Mouse (Mus musculus): ENCODE data around the gene 2510009E07Rik. TPM values are rescaled to one million over a fixed set of nuclear protein-coding genes. Genes with fewer than 3 reads are reported as not detected.

Gene 2510009E07Rik
- polyA plus RNA-seq, 1 experiment from 2014 or later: 12.8 TPM

DNA sequence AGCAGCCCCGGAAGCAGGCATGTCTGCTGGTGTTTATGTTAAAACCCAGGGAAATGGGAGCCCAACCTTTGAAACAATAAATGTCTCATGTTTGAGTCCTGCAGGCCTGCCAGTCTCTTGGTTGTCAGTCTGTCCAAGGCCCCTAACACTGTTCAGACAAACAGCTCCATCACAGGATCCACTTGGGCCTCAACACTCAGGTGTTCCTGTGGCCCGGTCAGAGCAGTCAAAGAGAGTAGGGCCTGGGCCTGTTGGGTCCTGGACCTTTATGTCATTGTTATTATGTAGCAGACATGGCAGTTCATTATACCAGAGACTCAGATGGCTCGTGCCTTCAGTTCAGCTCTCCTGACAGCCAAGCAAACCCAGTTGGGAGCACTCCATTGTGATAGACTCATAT lies 49.9 kb downstream of the 2510009E07Rik start:
- peaks cover 16% of the 10 kb centered on the region for H3K4me1 ChIP-seq (ENCODE audit: control insufficient read depth, insufficient read depth, low read length)
- peaks cover 3% of the 10 kb centered on the region; the same call in 1 of the 2 replicates for H3K36me3 ChIP-seq (ENCODE audit: control insufficient read depth, insufficient read depth, low read length)
- H3K27ac ChIP-seq (ENCODE audit: low read length): peak overlapping the region; percentile 84
- no peaks in the 10 kb centered on the region for H3K27me3 ChIP-seq (replicated peaks; ENCODE audit: control insufficient read depth, insufficient read depth, low read length)
- peak overlapping the region; percentile 46; the same call in 1 of the 2 replicates for H3K4me2 ChIP-seq (ENCODE audit: low read depth, low read length)
- ATAC-seq: no peak; the same call in 1 of the 2 replicates
- no peaks in the 10 kb centered on the region for H3K9me3 ChIP-seq (ENCODE audit: control insufficient read depth, low read length)
- 44% methylated on average over 3 of the region's 3 CpGs for WGBS
- peak overlapping the region; percentile 24 for H3K4me3 ChIP-seq (ENCODE audit: low read length)
- H3K9ac ChIP-seq (ENCODE audit: low read depth, low read length): peak overlapping the region; percentile 64; the same call in 1 of the 2 replicates

- WGBS: 20% methylated on average over 15 of the region's 17 CpGs
- no peaks in the 10 kb centered on the region for H3K9me3 ChIP-seq (ENCODE audit: control insufficient read depth, low read length)
- H3K9ac ChIP-seq (ENCODE audit: low read depth, low read length): peak overlapping the region; percentile 64
- no peaks in the 10 kb centered on the region for H3K27me3 ChIP-seq (replicated peaks; ENCODE audit: control insufficient read depth, insufficient read depth, low read length)
- peak overlapping the region; percentile 24 for H3K4me3 ChIP-seq (ENCODE audit: low read length)
- peak overlapping the region; percentile 46 for H3K4me2 ChIP-seq (ENCODE audit: low read depth, low read length)
- H3K36me3 ChIP-seq (ENCODE audit: control insufficient read depth, insufficient read depth, low read length): peaks cover 3% of the 10 kb centered on the region; the same call in 1 of the 2 replicates
- peak overlapping the region; percentile 84 for H3K27ac ChIP-seq (ENCODE audit: low read length)
- peak; percentile 95 for ATAC-seq
- H3K4me1 ChIP-seq (ENCODE audit: control insufficient read depth, insufficient read depth, low read length): peaks cover 16% of the 10 kb centered on the region
Measured at GRCm38 (mm10) chr16:21644066-21644561, 50.4 kb downstream of the 2510009E07Rik start.

- peak overlapping the region; percentile 84 for H3K27ac ChIP-seq (ENCODE audit: low read length)
- ATAC-seq: 0 out of 2 replicates have a peak, but pooled peaks have one; percentile 0
- H3K4me1 ChIP-seq (ENCODE audit: control insufficient read depth, insufficient read depth, low read length): peaks cover 16% of the 10 kb centered on the region
- WGBS: 86% methylated on average over 2 of the region's 2 CpGs
- peaks cover 3% of the 10 kb centered on the region; the same call in 1 of the 2 replicates for H3K36me3 ChIP-seq (ENCODE audit: control insufficient read depth, insufficient read depth, low read length)
- peak overlapping the region; percentile 64 for H3K9ac ChIP-seq (ENCODE audit: low read depth, low read length)
- no peaks in the 10 kb centered on the region for H3K27me3 ChIP-seq (replicated peaks; ENCODE audit: control insufficient read depth, insufficient read depth, low read length)
- peak overlapping the region; percentile 24 for H3K4me3 ChIP-seq (ENCODE audit: low read length)
- H3K9me3 ChIP-seq (ENCODE audit: control insufficient read depth, low read length): no peaks in the 10 kb centered on the region
- peak overlapping the region; percentile 46 for H3K4me2 ChIP-seq (ENCODE audit: low read depth, low read length)
Measured at GRCm38 (mm10) chr16:21643621-21644041, 50.8 kb downstream of the 2510009E07Rik start.

- H3K4me3 ChIP-seq (ENCODE audit: low read length): no peak overlapping the region
- 89% methylated on average over 5 of the region's 5 CpGs for WGBS
Measured at GRCm38 (mm10) chr16:21642906-21643305, 51.6 kb downstream of the 2510009E07Rik start.

GRCm38 (mm10) chr16:21641944-21642343 lies 52.5 kb downstream of the 2510009E07Rik start:
- no peak overlapping the region for H3K9ac ChIP-seq (ENCODE audit: low read depth, low read length)
- H3K4me3 ChIP-seq (ENCODE audit: low read length): no peak overlapping the region
- WGBS: 66% methylated on average over 3 of the region's 3 CpGs
- no peaks in the 10 kb centered on the region for H3K9me3 ChIP-seq (ENCODE audit: control insufficient read depth, low read length)
- no peak for ATAC-seq
- no peak overlapping the region for H3K4me2 ChIP-seq (ENCODE audit: low read depth, low read length)
- H3K36me3 ChIP-seq (ENCODE audit: control insufficient read depth, insufficient read depth, low read length): no peaks in the 10 kb centered on the region
- no peaks in the 10 kb centered on the region for H3K27me3 ChIP-seq (replicated peaks; ENCODE audit: control insufficient read depth, insufficient read depth, low read length)
- peaks cover 16% of the 10 kb centered on the region for H3K4me1 ChIP-seq (ENCODE audit: control insufficient read depth, insufficient read depth, low read length)
- H3K27ac ChIP-seq (ENCODE audit: low read length): peak overlapping the region; percentile 63

More at GRCm38 (mm10) chr16:21642906-21643305, 51.6 kb downstream of the 2510009E07Rik start:
- Histone ChIP-seq H3K27ac (ENCODE audit: low read length) (0 out of 2 replicates have a peak overlapping the region, but pooled peaks have one; percentile 84), H3K9me3 (ENCODE audit: control insufficient read depth, low read length) (no peaks in the 10 kb centered on the region), H3K9ac (ENCODE audit: low read depth, low read length) (no peak overlapping the region), H3K36me3 (ENCODE audit: control insufficient read depth, insufficient read depth, low read length) (0 out of 2 replicates have a peak, but pooled peaks cover under 1% of the 10 kb centered on the region), H3K27me3 (replicated peaks; ENCODE audit: control insufficient read depth, insufficient read depth, low read length) (no peaks in the 10 kb centered on the region), H3K4me1 (ENCODE audit: control insufficient read depth, insufficient read depth, low read length) (peaks cover 16% of the 10 kb centered on the region), H3K4me2 (ENCODE audit: low read depth, low read length) (no peak overlapping the region)
- ATAC-seq: no peak

- Histone ChIP-seq H3K4me1 (ENCODE audit: control insufficient read depth, insufficient read depth, low read length) (peaks cover 16% of the 10 kb centered on the region), H3K27ac (ENCODE audit: low read length) (peak overlapping the region; percentile 63; the same call in 1 of the 2 replicates), H3K36me3 (ENCODE audit: control insufficient read depth, insufficient read depth, low read length) (no peaks in the 10 kb centered on the region), H3K4me2 (ENCODE audit: low read depth, low read length) (no peak overlapping the region), H3K9ac (ENCODE audit: low read depth, low read length) (0 out of 2 replicates have a peak overlapping the region, but pooled peaks have one; percentile 17), H3K4me3 (ENCODE audit: low read length) (no peak overlapping the region), H3K27me3 (replicated peaks; ENCODE audit: control insufficient read depth, insufficient read depth, low read length) (no peaks in the 10 kb centered on the region), H3K9me3 (ENCODE audit: control insufficient read depth, low read length) (no peaks in the 10 kb centered on the region)
- 76% methylated on average over 7 of the region's 7 CpGs for WGBS
- ATAC-seq: no peak
Measured at GRCm38 (mm10) chr16:21640766-21641499, 53.5 kb downstream of the 2510009E07Rik start.

DNA sequence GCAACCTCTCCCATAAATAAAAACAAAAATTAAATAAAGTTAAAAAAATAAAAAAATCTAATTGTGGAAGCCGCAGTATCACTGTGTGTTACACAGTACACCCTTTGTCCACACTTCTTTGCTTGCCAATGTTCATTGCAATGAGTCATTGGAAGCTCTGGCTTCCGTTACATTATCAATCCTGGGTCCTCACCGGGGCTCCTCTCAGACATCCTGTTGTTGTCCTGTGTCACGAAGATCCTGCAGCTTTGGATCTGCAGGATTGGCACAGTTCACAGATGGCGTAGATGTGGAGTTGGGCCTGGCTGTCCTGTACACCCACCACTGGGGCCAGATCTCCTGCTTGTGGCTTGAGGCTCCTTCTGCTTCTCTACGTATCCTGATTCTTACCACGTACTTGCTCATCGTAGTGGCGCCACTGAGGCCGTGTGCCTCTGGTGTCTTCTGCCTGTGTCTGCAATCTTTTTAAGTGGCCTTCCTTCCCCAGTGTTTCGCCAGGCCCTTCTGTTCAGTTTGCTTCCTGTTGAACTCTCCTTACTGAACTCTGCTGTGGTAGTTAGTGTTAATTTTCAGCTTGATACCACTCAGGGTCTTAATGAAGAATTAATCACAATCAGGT lies 57.2 kb downstream of the 2510009E07Rik start:
- Histone ChIP-seq H3K27ac (ENCODE audit: low read length) (peak overlapping the region; percentile 37; the same call in 1 of the 2 replicates), H3K27me3 (replicated peaks; ENCODE audit: control insufficient read depth, insufficient read depth, low read length) (no peaks in the 10 kb centered on the region), H3K4me1 (ENCODE audit: control insufficient read depth, insufficient read depth, low read length) (no peaks in the 10 kb centered on the region), H3K4me3 (ENCODE audit: low read length) (no peak overlapping the region), H3K4me2 (ENCODE audit: low read depth, low read length) (no peak overlapping the region), H3K36me3 (ENCODE audit: control insufficient read depth, insufficient read depth, low read length) (no peaks in the 10 kb centered on the region), H3K9me3 (ENCODE audit: control insufficient read depth, low read length) (no peaks in the 10 kb centered on the region), H3K9ac (ENCODE audit: low read depth, low read length) (no peak overlapping the region)
- no peak for ATAC-seq
- WGBS: 67% methylated on average over 11 of the region's 11 CpGs

GRCm38 (mm10) chr16:21636156-21636853 lies 58.2 kb downstream of the 2510009E07Rik start:
- no peak for ATAC-seq
- Histone ChIP-seq H3K9me3 (ENCODE audit: control insufficient read depth, low read length) (no peaks in the 10 kb centered on the region), H3K9ac (ENCODE audit: low read depth, low read length) (no peak overlapping the region), H3K4me1 (ENCODE audit: control insufficient read depth, insufficient read depth, low read length) (no peaks in the 10 kb centered on the region), H3K27ac (ENCODE audit: low read length) (no peak overlapping the region; the same call in 1 of the 2 replicates), H3K4me2 (ENCODE audit: low read depth, low read length) (no peak overlapping the region), H3K4me3 (ENCODE audit: low read length) (no peak overlapping the region), H3K36me3 (ENCODE audit: control insufficient read depth, insufficient read depth, low read length) (no peaks in the 10 kb centered on the region), H3K27me3 (replicated peaks; ENCODE audit: control insufficient read depth, insufficient read depth, low read length) (no peaks in the 10 kb centered on the region)
- 84% methylated on average over 5 of the region's 5 CpGs for WGBS

GRCm38 (mm10) chr16:21634460-21634859 lies 60.0 kb downstream of the 2510009E07Rik start:
- no peaks in the 10 kb centered on the region for H3K4me1 ChIP-seq (ENCODE audit: control insufficient read depth, insufficient read depth, low read length)
- H3K4me2 ChIP-seq (ENCODE audit: low read depth, low read length): no peak overlapping the region
- no peaks in the 10 kb centered on the region for H3K9me3 ChIP-seq (ENCODE audit: control insufficient read depth, low read length)
- H3K27ac ChIP-seq (ENCODE audit: low read length): no peak overlapping the region
- no peak overlapping the region for H3K4me3 ChIP-seq (ENCODE audit: low read length)
- H3K9ac ChIP-seq (ENCODE audit: low read depth, low read length): no peak overlapping the region
- no peaks in the 10 kb centered on the region for H3K27me3 ChIP-seq (replicated peaks; ENCODE audit: control insufficient read depth, insufficient read depth, low read length)
- no peaks in the 10 kb centered on the region for H3K36me3 ChIP-seq (ENCODE audit: control insufficient read depth, insufficient read depth, low read length)
- no peak for ATAC-seq

All from intestine, embryonic 16.5 days (tissue).